Mouse (Mus musculus): ENCODE data around the gene Spop.
A peak's percentile ranks its signal among the peaks of the same experiment; 100 is the strongest.

Spop gene

GRCm38 (mm10) chr11:95413641-95414535 lies at the start of gene Spop:
TSS of gene Spop (plus strand) at chr11:95414080.
- peak; percentile 74 for DNase-seq (ENCODE audit: low spot score)

GRCm38 (mm10) chr11:95364388-95364787 lies 49.5 kb upstream of the Spop start:
- no peak for DNase-seq (ENCODE audit: low spot score)

- peak; percentile 79 for DNase-seq (ENCODE audit: low spot score)
These were observed 48.3 kb upstream of the Spop start for GRCm38 (mm10) chr11:95365596-95365995.

GRCm38 (mm10) chr11:95366280-95366897 lies 47.5 kb upstream of the Spop start:
- peak; percentile 54 for DNase-seq (ENCODE audit: low spot score)

GRCm38 (mm10) chr11:95367011-95367735 lies 46.7 kb upstream of the Spop start:
- DNase-seq (ENCODE audit: low spot score) = no peak

- DNase-seq (ENCODE audit: low spot score) = no peak
These were observed 45.6 kb upstream of the Spop start for GRCm38 (mm10) chr11:95368231-95368823.

- DNase-seq (ENCODE audit: low spot score) = no peak
These were observed 45.0 kb upstream of the Spop start for GRCm38 (mm10) chr11:95368871-95369270.

GRCm38 (mm10) chr11:95369964-95370890 lies 43.7 kb upstream of the Spop start:
- peak; percentile 66 for DNase-seq (ENCODE audit: low spot score)

- DNase-seq (ENCODE audit: low spot score) = no peak
These were observed 42.7 kb upstream of the Spop start for GRCm38 (mm10) chr11:95371182-95371581.

GRCm38 (mm10) chr11:95378926-95379325 lies 35.0 kb upstream of the Spop start:
- no peak for DNase-seq (ENCODE audit: low spot score)

- DNase-seq (ENCODE audit: low spot score) = no peak
These were observed 34.3 kb upstream of the Spop start for GRCm38 (mm10) chr11:95379552-95379951.

- DNase-seq (ENCODE audit: low spot score) = no peak
These were observed 33.2 kb upstream of the Spop start for GRCm38 (mm10) chr11:95380711-95381110.

- no peak for DNase-seq (ENCODE audit: low spot score)
These were observed 32.7 kb upstream of the Spop start for GRCm38 (mm10) chr11:95381146-95381545.

- DNase-seq (ENCODE audit: low spot score) = no peak
These were observed 30.4 kb upstream of the Spop start for GRCm38 (mm10) chr11:95383331-95383986.

- DNase-seq (ENCODE audit: low spot score) = no peak
These were observed 29.9 kb upstream of the Spop start for GRCm38 (mm10) chr11:95384004-95384318.

- peak; percentile 98 for DNase-seq (ENCODE audit: low spot score)
These were observed 29.4 kb upstream of the Spop start, which contains the start of gene Slc35b1 for GRCm38 (mm10) chr11:95384319-95384972. TSS of gene Slc35b1 (plus strand) at chr11:95384692.

GRCm38 (mm10) chr11:95384973-95385320 lies 28.9 kb upstream of the Spop start:
- DNase-seq (ENCODE audit: low spot score) = no peak

- no peak for DNase-seq (ENCODE audit: low spot score)
These were observed 26.5 kb upstream of the Spop start for GRCm38 (mm10) chr11:95387354-95387753.

- peak; percentile 39 for DNase-seq (ENCODE audit: low spot score)
These were observed 24.9 kb upstream of the Spop start for GRCm38 (mm10) chr11:95389006-95389405.

- DNase-seq (ENCODE audit: low spot score) = no peak
These were observed 23.5 kb upstream of the Spop start for GRCm38 (mm10) chr11:95390420-95390819.

All from MN1 (cell line).